Mouse (Mus musculus): ENCODE data around the gene Sec24c.

DNA sequence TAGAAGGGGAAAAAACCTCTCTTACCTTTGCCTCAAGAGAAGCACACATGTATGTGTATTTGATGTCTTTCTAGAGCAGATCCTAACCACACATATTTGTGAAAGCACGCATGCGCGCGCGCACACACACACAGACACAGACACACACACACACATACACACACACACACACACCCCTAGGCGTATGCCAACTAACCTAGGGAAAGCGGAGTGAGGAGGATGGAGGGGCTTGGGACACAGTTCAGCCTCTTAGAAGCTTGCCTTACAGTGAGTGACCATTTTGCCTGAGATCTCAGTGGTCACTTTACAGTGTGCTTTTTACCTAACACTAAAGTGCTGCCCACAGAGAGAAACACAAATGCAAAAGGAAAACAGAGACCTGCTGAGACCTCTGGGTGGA, 14.4 kb upstream of the Sec24c start:
- TF ChIP-seq CTCF (IDR thresholded peaks at IDR 0.05; ENCODE audit: control insufficient read depth, insufficient read depth, low read length), result no peak
- TF ChIP-seq POLR2A (IDR thresholded peaks at IDR 0.05; ENCODE audit: borderline replicate concordance, control insufficient read depth, low read depth, low read length), result no peak
